Mouse (Mus musculus) frontal cortex, adult 2 months (tissue): ENCODE measurements around the gene Trmo. TPM values are rescaled to one million over a fixed set of nuclear protein-coding genes. Genes with fewer than 3 reads are reported as not detected.
A peak's percentile ranks its signal among the peaks of the same experiment; 100 is the strongest.

ENCODE experiments used
- DNase-seq, 2 experiments: peaks; one replicate each; pipeline ENCODE4 v3.0.0; 2022; ENCODE audit warnings: low spot score in 1 of 2; ENCODE audit errors: extremely low spot score in 1 of 2
- polyA plus RNA-seq: library from polyadenylated mRNA; depleted of rRNA; stranded (reverse); fragments of >200 nt; gene quantifications from 2 replicates; pipeline ENCODE4 v1.2.3, GENCODE M21; 2012

Gene Trmo
- polyA plus RNA-seq, 1 experiment: 5.3 TPM

DNA sequence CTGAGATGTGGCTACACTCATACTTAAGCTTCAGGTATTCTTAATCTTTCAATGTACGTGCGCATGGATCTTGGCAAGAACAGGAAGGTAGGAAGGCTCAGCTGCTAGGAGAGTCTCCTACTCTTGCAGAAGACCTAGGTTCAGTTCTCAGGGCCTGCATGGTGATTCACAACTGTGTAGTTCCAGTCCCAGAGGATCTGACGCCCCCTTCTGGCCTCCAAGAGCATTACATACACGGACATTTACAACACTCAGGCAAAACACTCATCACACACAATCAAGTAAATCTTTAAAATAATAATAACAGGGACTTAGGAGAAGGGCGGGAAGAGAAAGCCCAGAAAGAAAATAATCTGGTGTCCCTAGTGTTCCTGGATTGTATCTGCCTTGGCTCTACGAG is 14.8 kb downstream of the Trmo start:
- peak in 1 of 2 experiments; percentile 28 for DNase-seq

DNA sequence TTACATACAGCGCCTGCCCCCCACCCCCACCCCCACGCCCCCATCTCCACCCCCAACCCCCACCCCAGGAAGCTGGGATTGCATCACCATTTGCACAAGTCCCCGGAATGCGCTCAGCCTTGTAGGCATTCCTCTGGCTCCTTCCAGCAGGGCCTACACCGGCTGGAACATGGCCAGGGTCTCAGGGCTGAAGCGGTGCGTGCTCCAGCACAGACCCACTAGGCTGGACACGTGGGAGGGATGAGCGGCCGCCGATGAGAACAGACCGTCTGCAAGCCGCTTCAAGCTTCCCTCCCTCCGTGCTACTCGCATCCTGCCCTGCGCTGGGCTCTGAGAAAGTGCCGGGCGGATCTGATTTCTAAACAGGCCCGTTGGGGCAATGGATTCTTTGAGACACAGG is 18.2 kb downstream of the Trmo start:
- no peak for DNase-seq

DNA sequence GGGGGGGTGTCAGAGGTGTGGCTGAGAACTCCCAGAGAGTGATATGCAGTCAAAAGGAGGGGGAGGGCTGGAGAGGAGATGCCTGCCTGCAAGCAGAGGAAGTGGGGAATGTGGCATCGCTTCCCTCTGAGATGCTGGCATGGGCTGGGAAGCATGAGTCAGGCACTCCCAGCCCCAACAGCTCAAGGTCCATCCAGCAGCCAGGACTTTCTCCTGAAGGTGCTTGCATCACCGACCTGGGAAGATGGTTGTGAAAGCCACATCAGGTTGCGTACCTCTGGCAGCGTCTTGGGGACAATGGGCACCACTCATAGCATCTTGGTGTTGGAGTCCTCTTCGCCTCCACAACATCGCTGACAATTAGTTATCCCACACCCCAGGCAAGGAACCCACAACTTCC is 18.8 kb downstream of the Trmo start:
- no peak for DNase-seq

DNA sequence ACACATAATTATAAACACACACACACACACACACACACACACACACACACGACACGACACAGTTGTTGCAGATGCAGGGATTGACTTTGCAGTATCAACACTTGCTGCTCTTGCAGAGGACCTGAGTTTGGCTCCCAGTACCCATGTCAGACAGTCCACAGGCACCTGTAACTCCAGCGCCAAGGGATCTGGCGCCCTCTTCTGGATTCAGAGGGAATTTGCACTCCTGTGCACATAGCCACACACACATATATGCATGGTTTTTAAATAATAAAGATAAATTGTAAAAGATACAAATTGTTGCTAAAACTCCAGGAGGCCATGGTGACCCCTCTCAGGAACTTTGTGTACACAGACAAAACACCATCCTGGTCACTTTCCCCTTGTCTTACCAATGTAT is 20.2 kb downstream of the Trmo start:
- no peak for DNase-seq

DNA sequence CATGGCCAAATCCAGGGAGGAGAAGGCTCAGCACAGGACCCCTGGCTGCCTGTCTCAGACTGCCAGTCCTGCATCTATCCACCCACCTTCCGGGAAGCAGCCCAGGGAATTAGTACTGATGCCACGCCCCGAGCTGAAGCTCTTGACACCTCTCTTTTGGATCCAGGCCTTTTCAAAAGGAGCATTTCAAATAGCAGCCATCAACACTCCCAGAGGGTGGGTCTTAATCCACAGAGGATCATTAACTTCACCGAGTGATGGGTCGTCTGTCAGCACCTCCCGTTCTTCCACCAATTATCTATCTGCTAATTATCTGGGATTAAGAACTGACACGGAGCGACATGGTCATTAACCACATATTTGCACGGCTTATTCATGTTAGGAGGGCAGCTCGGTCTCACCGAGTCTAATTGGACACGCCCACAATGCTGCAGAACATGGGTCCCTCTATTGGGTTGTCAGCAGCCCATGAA is 21.7 kb downstream of the Trmo start:
- DNase-seq: no peak

DNA sequence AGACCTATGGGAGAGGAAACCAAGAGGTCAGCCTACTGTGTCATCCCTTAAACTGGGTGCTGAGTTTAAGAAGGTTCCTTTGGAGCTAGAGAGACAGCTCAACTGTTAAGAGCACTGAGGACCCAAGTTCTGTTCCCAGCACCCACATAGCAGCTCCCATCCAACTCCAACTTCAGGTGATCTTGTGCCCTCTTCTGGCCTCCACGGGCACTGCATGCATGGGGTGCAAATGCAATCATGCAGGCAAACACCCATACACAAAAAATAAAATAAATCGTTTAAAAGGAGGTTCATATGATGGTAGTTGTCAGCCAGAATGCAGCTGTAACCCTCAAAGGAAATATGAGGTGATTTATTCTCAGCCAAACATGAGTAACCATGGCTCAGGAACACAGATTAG is 24.9 kb downstream of the Trmo start:
- no peak for DNase-seq

DNA sequence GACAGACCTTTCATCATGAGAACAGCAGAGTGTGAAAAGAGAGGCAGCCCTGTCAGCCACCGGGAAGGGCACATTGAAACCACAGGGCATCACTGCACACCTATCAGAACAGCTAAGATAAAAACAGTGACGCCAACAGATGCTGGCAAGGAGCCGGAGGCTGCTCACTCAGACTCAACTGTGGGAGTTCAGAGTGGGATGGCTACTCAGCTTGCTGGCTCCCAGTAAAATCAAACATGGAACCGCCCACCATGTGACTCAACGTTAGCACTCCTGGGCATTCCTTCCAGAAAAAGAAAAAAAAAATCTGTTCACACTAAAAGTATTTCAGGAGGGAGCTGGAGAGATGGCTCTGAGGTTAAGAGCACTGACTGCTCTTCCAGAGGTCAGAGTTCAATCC is 28.0 kb downstream of the Trmo start:
- DNase-seq: peak; percentile 59 to 87

DNA sequence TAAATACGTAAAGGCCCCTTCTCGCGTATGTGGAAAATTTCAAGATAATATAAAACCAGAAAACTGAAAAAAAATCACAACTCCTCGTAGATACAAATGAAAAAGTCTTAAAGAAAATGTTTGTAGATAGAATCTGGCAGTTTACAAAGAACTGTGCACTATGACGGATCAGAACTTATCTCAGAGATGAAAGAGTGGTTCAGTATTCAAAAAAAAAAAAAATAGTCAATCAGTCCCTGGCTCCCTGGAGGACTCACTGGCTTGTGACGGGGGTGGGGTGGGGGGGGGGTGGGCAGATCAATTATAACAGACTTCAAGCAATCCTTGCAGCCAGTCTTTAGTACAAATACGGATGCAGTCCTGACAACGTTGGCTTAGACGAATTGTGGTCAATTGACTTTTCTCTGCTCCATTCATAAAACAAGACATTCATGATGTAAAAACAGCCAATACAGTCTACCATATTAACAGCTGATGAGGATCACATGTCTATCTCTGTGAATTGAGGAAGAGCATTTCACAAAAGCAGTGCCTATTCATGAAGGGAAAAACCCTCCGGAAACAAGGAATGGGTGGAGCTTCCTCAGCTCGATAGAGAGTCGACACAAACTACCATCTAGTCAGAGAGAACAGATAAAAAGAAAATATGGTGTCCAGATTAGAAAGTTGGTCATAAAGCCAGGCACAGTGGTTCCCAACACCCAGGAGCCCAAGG is 29.5 kb downstream of the Trmo start:
- no peak for DNase-seq

DNA sequence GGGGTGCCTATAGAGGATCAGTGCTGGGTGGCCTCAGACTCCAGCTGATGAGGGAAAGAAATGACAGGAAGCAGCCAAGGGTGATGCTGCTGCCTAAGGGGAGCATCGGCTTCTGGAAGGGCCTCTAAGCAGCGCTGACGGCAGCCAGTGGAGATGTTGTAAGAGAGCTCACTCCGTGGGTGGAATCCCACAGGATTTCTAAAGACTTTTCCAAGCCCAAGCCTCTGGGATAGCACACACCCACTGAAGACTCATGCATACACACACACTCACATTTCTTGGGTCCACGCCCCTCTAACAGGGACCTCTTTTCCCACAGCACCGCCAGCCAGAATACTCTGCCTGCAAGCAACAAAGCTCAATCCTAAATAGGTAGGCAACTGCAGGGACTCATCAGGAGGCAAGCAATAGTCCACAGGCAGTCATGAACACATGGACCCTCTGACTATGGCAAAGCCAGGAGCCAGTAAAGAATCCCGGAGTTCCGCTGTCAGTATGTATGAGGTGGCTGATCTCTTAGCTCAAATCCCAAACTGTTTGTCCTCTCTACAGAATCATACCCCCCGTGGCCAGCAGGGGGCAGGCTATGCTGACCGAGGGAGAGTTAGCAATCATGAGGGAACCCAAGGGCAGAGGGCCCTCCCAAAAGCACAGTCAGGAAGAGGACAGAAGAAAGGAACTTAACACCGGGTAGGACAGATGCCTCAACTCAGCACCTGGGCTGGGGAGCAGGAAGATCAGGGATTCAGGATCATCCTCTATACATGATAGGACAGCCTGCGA is 32.7 kb downstream of the Trmo start:
- DNase-seq: peak in 1 of 2 experiments; percentile 55

DNA sequence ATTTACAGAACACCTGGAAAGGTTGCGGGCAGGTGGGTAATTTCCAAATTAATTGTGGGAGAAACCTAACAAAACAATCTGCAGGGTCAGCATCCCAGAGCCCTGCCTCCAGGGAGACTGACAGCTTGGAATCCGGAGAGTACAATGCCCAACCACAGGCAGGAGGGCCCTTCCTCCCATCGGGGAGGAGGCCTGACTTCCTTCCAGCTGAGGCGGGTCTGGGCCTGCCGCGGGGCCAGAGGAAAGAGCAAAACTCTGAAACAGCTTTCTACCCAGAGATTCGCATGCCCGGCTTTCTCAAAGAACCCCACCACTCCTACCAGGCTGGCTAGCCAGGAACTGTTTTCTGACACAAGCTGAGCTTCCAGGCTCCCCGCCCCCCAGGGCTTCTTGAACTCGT is 36.2 kb downstream of the Trmo start:
- no peak for DNase-seq

DNA sequence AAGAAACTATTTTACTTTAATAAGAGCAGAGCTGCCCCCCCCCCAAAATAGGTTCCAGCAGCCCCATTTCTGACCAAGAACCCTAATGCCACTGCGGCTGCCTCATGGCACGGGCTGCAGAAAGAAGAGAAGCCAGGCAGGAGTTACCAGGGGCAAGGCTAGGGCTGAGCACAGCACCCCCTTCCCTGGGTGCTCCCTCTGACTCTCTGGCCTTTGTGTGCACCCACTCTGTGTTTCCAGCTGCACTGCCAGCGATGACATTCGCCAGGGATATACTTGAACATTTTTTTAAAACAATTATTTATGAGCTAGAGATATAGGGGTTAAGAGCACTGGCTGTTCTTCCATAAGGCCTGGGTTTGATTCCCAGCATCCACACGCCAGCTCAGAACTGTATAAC is 39.7 kb downstream of the Trmo start:
- no peak for DNase-seq

DNA sequence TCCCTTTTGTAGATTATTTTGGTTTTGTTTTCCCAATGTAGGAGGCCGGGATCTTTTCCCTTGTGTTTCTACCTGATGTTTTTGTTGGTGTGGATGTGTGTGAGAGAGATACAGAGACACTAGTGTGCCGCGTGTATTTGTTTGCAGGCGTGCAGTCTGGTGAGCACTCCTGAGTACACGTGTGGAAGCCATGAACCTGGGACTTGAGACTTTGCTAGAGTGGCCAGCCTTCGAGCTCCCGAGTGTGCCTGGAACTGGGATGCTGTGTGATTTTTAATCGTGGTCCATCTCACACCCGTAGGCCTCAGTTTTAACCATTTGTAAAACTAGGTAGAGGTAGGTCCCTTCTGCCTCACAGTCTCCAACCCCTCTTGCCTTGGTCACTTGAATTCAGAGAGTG is 40.3 kb downstream of the Trmo start:
- no peak for DNase-seq

DNA sequence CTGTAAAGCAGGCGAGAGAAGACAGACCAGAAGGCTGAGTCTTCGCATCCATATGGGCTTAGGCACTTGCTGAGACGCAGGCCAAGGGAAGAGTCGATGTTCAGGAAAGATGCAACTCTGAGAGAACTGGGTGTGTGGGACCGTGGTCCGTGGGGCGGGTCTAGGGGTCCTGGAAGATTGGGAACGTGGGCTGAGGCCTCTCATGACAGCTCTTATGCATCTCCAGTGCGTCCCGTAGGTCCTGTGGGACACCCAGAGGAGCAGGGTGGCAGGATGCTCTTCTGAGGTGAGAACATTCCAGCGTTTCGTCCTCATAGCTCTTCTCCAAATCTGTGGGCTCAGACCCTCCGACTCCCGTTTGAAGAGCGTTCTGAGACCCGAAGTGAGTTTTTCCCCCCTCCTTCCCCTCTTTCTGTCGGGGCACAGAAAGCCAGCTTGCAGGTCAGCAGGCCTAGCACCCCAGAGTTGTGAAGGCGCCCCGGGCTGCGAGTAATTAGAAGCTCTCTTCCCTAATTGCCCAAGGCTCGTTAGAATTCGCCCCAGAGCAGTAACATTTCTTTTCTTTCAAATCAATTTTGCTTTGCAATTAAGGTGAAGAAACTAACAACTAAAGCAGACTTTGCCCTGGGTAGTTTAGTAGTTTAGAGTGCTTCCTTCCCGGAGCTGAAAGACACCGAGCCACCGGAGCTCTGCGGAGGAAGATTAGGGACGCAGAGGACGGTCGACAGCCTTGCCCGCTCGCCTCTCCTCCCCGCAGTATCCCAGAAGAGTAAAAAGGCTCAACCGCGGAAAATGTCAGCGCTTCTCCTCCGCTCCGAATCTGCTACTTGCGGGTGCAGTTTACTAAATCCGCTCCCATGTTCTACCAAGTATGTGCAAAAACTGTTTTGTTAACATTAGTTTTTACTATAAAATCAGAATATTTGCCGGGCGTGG is 41.4 kb downstream of the Trmo start:
- no peak for DNase-seq

DNA sequence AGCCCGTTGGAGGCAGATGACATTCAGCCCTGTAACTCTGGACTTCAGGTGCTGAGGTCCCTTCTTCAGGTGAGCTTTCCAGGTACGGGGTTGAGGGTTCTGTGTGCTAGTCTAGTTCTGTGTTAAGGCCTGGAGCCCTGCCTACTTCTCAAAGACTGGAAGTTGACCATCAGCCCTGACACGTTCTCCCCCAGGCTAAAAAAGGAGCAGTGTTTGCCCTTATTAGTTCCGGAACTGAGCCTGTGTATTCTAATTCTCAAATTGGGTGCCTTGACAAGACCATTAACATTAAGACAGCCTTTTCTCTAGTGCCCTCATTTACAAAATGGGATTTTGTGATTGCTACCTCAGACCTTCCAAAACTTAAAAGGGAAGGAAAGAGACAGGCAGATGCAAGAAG is 42.1 kb downstream of the Trmo start:
- no peak for DNase-seq

DNA sequence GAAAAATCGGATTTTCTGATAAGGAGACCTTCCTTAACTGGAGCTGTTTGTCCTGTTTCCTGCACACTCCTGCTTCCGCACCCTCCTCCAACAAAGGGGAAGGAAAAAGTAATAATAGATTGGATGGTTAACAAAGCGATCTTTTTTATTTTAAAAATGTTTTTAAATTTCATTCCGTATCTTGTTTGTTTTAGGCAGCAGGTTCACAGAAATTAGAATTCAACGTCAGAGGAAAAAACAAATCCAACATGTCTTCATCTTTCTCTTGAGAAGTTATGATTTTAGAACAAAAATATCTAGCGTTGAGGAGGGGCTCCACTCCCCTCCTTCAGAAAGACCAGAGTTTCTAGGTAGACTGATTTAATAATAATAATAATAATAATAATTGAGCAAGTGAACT is 43.0 kb downstream of the Trmo start:
- DNase-seq: no peak

DNA sequence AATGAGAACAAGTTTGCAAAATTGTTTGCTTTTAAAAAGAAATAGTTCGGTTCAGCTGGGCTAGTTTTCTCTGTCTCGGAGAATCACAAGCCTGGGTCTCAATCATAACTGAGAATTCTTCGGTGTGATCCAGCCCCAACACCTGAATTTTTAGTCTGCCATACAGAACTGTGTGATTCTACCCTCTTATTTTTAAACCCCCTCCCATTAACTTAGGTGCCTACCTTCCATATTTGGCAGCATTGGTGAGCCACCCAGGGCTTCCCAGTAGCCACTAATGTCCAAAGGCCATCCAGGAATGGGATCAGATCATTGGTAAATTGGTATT is 43.5 kb downstream of the Trmo start:
- no peak for DNase-seq

DNA sequence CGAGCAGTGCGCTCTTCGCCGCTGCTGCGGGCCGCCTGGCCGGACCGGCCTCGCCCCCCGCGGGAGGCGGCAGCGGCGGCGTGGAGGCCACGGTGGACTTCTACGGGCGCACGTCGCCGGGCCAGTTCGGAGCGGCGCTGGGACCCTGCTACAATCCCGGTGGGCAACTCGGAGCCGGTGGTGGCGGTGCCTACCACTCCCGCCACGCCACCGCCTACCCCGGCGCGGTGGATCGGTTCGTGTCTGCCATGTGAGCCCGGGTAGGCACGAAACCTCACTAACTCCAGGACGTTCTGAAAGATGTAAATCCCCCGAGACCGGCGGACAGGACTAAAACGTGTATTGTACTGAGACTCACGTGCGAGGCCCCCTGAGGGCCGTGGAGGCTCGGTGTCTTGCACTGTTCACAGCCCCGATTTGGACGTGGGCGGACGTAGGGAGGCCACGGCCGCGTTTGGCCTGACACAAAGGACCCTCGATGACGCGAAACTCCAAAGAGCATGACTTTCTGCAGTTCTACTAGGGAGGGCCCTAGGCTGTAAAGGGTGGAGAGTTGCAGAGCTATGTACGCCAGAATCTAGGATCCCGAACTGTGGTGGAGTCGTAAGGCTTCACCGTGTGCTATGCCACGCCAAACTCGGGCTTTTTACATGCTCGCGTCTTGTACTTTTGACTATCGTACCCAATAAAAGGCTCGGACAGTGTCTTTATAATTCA is 44.0 kb downstream of the Trmo start:
- no peak for DNase-seq

DNA sequence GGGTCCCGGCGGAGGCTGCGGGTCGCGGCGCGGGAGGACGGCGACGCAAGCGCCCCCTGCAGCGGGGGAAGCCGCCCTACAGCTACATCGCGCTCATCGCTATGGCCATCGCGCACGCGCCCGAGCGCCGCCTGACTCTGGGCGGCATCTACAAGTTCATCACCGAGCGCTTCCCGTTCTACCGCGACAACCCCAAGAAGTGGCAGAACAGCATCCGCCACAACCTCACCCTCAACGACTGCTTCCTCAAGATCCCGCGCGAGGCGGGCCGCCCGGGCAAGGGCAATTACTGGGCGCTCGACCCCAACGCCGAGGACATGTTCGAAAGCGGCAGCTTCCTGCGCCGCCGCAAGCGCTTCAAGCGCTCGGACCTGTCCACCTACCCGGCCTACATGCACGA is 44.9 kb downstream of the Trmo start:
- DNase-seq: no peak

DNA sequence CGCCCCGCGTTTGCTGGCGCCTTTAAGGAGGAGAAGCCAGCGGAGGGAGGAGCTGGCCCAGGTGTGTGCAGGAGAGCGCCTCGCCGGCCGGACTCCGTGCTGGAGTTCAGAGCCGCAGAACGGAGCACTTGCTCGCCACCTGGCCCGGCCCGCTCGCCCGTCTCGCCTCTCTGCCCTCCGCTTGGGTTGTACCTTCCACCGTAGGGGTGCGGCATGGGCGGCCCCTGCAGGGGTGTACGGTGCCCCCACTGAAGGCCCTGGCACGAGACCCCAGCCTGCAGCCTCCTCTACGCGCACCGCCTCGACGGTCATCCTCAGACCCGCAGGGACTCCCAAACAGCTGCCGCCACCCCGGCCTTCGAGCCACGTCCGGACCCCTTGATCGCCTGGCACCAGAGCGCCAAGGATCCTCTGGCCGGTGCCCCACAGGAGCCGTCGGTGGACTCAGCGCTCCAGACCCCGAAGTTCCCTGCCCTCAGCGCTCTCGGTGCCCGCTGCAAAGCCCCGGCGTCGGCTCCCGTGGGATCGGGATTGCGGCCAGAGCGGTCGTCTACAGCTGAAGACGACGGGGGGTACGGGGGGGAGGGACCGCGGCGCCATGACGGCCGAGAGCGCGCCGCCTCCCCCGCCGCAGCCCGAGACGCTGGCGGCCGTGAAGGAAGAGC is 45.5 kb downstream of the Trmo start, which contains the start of gene Foxe1:
Foxe1 (plus strand) TSS at position 14 of the 665 bp plus-strand sequence.
- DNase-seq: no peak

DNA sequence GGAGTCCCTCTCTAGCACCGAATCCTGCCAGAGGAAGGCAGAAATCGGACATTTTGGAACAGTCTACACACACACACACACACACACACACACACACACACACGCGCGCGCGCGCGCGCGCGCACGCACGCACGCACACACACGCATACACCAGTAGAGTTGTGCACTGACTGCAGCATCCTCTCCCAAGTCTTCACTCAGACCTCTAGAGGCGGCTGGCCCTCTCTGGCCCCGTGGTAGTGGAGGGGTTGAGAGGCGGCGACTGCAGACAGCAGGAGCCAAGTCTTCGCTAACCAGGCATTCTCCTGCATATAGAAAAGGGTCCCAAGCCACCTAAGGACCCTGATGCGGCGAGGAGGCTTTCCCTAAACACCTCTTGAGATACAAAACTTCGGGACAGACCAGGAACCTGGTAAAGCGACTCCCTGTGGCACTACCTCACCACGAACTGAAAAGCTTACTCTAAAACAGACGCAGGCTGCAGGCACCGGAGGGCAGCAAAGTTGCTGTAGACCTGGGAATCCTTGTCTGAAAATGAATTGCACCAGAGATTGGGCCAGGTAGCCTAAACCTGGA is 46.4 kb downstream of the Trmo start:
- no peak for DNase-seq
